Mouse (Mus musculus) MEL (cell line): ENCODE data around the gene Olfr263.

Experiments used
- CHD1 ChIP-seq: IDR thresholded peaks from 2 replicates; pipeline ENCODE4 v1.6.1; 2012; ENCODE audit warnings: low read depth, mild to moderate bottlenecking, inconsistent platforms, low read length, improper control_type of control experiment
- CTCF ChIP-seq, 3 experiments: IDR thresholded peaks in 2 of 3; conservative IDR thresholded peaks in 1 of 3; 2 replicates each; pipeline ENCODE4 v1.5.1; 2011 to 2012; ENCODE audit warnings: low read length in 3 of 3, low read depth in 2 of 3, mild to moderate bottlenecking in 2 of 3, improper control_type of control experiment in 1 of 3, inconsistent platforms in 1 of 3, mixed read lengths in 1 of 3, moderate library complexity in 1 of 3; ENCODE audit not compliant: control insufficient read depth in 1 of 3, insufficient read depth in 1 of 3, poor library complexity in 1 of 3, severe bottlenecking in 1 of 3
- EP300 ChIP-seq, 2 experiments: IDR thresholded peaks; 2 replicates each; pipeline ENCODE4 v1.6.1; 2011; ENCODE audit warnings: improper control_type of control experiment in 2 of 2, low read length in 2 of 2, low read depth in 1 of 2, mild to moderate bottlenecking in 1 of 2
- ETS1 ChIP-seq: IDR thresholded peaks from 2 replicates; pipeline ENCODE4 v1.6.1; 2012; ENCODE audit warnings: low read depth, mild to moderate bottlenecking, inconsistent platforms, low read length, improper control_type of control experiment, moderate library complexity
- GABPA ChIP-seq: IDR thresholded peaks from 2 replicates; pipeline ENCODE4 v1.6.1; 2012; ENCODE audit warnings: low read depth, mild to moderate bottlenecking, inconsistent platforms, low read length, improper control_type of control experiment, moderate library complexity
- JUND ChIP-seq: IDR thresholded peaks from 2 replicates; pipeline ENCODE4 v1.6.1; 2011; ENCODE audit warnings: low read depth, mild to moderate bottlenecking, improper control_type of control experiment, low read length
- NRF1 ChIP-seq: IDR thresholded peaks from 2 replicates; pipeline ENCODE4 v1.6.1; 2014; ENCODE audit warnings: low read depth, mild to moderate bottlenecking, inconsistent platforms, low read length, improper control_type of control experiment, moderate library complexity; ENCODE audit not compliant: poor library complexity, insufficient read depth, severe bottlenecking
- POLR2A ChIP-seq, 2 experiments: IDR thresholded peaks; 2 replicates each; pipeline ENCODE4 v1.6.1; 2011 to 2012; ENCODE audit warnings: low read length in 2 of 2, mild to moderate bottlenecking in 2 of 2, control low read depth in 1 of 2, improper control_type of control experiment in 1 of 2, low read depth in 1 of 2, moderate library complexity in 1 of 2; ENCODE audit not compliant: control insufficient read depth in 1 of 2, insufficient read depth in 1 of 2, poor library complexity in 1 of 2
- RAD21 ChIP-seq: IDR thresholded peaks from 2 replicates; pipeline ENCODE4 v1.6.1; 2011; ENCODE audit warnings: mild to moderate bottlenecking, low read depth, low read length, improper control_type of control experiment
- SIN3A ChIP-seq: IDR thresholded peaks from 2 replicates; pipeline ENCODE4 v1.6.1; 2012; ENCODE audit warnings: low read length, improper control_type of control experiment, inconsistent platforms
- USF2 ChIP-seq, 2 experiments: IDR thresholded peaks; 2 replicates each; pipeline ENCODE4 v1.6.1; 2011 to 2012; ENCODE audit warnings: improper control_type of control experiment in 2 of 2, low read length in 2 of 2, borderline replicate concordance in 1 of 2, inconsistent platforms in 1 of 2, low read depth in 1 of 2, mild to moderate bottlenecking in 1 of 2; ENCODE audit not compliant: insufficient read depth in 1 of 2
- ZNF384 ChIP-seq: IDR thresholded peaks from 2 replicates; pipeline ENCODE4 v1.6.1; 2012; ENCODE audit warnings: low read depth, mild to moderate bottlenecking, inconsistent platforms, low read length, improper control_type of control experiment

DNA sequence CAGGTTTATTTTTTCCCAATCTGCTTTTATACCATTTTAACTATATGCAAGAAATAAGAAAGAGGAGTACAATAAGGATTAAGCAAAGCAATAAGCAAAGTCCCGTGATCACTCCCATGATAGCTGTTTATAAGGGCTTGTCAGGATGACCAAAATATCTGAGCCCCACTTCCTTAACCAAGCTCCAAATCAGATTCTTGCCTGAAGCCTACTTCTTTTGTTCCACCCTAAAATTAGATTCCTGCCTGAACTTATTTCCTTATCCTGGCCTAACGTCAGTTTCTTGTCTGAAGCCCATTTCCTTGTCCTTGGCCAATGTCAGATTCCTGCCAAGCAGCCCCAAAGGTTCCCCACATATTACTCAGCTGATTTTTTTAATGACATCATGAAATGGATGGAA, 46.8 kb upstream of the Olfr263 start:
- TF ChIP-seq POLR2A (IDR thresholded peaks at IDR 0.05; ENCODE audit: control insufficient read depth in 1 of 2, insufficient read depth in 1 of 2, low read depth in 1 of 2, low read length in 2 of 2, poor library complexity in 1 of 2): no peak
- no peak for TF ChIP-seq SIN3A
- no peak for TF ChIP-seq ZNF384
- TF ChIP-seq RAD21: no peak
- TF ChIP-seq NRF1: no peak
- TF ChIP-seq CTCF (IDR thresholded peaks at IDR 0.05 in 2 of 3, conservative IDR thresholded peaks at IDR 0.05 in 1 of 3; ENCODE audit: control insufficient read depth in 1 of 3, insufficient read depth in 1 of 3, low read depth in 2 of 3, low read length in 3 of 3, poor library complexity in 1 of 3, severe bottlenecking in 1 of 3): no peak
- no peak for TF ChIP-seq CHD1
- no peak for TF ChIP-seq GABPA
- TF ChIP-seq EP300 (IDR thresholded peaks at IDR 0.05; ENCODE audit: low read depth in 1 of 2, low read length in 2 of 2): no peak
- TF ChIP-seq JUND: no peak
- no peak for TF ChIP-seq USF2 (IDR thresholded peaks at IDR 0.05; ENCODE audit: borderline replicate concordance in 1 of 2, insufficient read depth in 1 of 2, low read depth in 1 of 2, low read length in 2 of 2)
- TF ChIP-seq ETS1: no peak
